Mouse (Mus musculus): ENCODE data around the gene Arhgap42. TPM values are rescaled to one million over a fixed set of nuclear protein-coding genes. Genes with fewer than 3 reads are reported as not detected.

The Arhgap42 gene
- polyA plus RNA-seq, 1 experiment from 2014 or later = 37.9 TPM

- no peak for DNase-seq (ENCODE audit: low spot score)
- H3K27ac ChIP-seq (ENCODE audit: low read length) = no peak overlapping the region
- no peak for TF ChIP-seq EP300 (IDR thresholded peaks at IDR 0.05)
- no peak for TF ChIP-seq CTCF (IDR thresholded peaks at IDR 0.05)
- no peaks in the 10 kb centered on the region for H3K36me3 ChIP-seq (ENCODE audit: insufficient read depth, low read length)
- H3K4me3 ChIP-seq (ENCODE audit: low read depth, low read length) = no peak overlapping the region
- H3K4me2 ChIP-seq (replicated peaks; ENCODE audit: low read depth, low read length) = no peak overlapping the region
- 71% methylated on average over 4 of the region's 4 CpGs for WGBS
- no peaks in the 10 kb centered on the region for H3K27me3 ChIP-seq (replicated peaks; ENCODE audit: insufficient read depth, low read length)
- no peaks in the 10 kb centered on the region for H3K9me3 ChIP-seq (ENCODE audit: low read length)
- no peaks in the 10 kb centered on the region for H3K4me1 ChIP-seq (ENCODE audit: insufficient read depth, low read depth, low read length)
- ATAC-seq = no peak
- no peak overlapping the region for H3K9ac ChIP-seq (replicated peaks; ENCODE audit: low read depth)
Measured at GRCm38 (mm10) chr9:9112921-9113320, 126.0 kb downstream of the Arhgap42 start.

- TF ChIP-seq EP300 (IDR thresholded peaks at IDR 0.05) (no peak), CTCF (IDR thresholded peaks at IDR 0.05) (no peak)
- H3K9me3 ChIP-seq (ENCODE audit: low read length) = no peaks in the 10 kb centered on the region
- H3K4me1 ChIP-seq (ENCODE audit: insufficient read depth, low read depth, low read length) = no peaks in the 10 kb centered on the region
- no peak overlapping the region for H3K4me2 ChIP-seq (replicated peaks; ENCODE audit: low read depth, low read length)
- no peak overlapping the region for H3K4me3 ChIP-seq (ENCODE audit: low read depth, low read length)
- no peak for DNase-seq (ENCODE audit: low spot score)
- no peaks in the 10 kb centered on the region for H3K27me3 ChIP-seq (replicated peaks; ENCODE audit: insufficient read depth, low read length)
- ATAC-seq = no peak
- no peaks in the 10 kb centered on the region for H3K36me3 ChIP-seq (ENCODE audit: insufficient read depth, low read length)
- no peak overlapping the region for H3K27ac ChIP-seq (ENCODE audit: low read length)
- H3K9ac ChIP-seq (replicated peaks; ENCODE audit: low read depth) = no peak overlapping the region
Measured at GRCm38 (mm10) chr9:9107697-9108096, 131.2 kb downstream of the Arhgap42 start.

- Histone ChIP-seq H3K9me3 (ENCODE audit: low read length) (no peaks in the 10 kb centered on the region), H3K36me3 (ENCODE audit: insufficient read depth, low read length) (no peaks in the 10 kb centered on the region), H3K4me1 (ENCODE audit: insufficient read depth, low read depth, low read length) (no peaks in the 10 kb centered on the region), H3K27ac (ENCODE audit: low read length) (no peak overlapping the region), H3K9ac (replicated peaks; ENCODE audit: low read depth) (no peak overlapping the region), H3K4me2 (replicated peaks; ENCODE audit: low read depth, low read length) (no peak overlapping the region), H3K27me3 (replicated peaks; ENCODE audit: insufficient read depth, low read length) (no peaks in the 10 kb centered on the region), H3K4me3 (ENCODE audit: low read depth, low read length) (no peak overlapping the region)
- 44% methylated on average over 3 of the region's 3 CpGs for WGBS
- no peak for TF ChIP-seq EP300 (IDR thresholded peaks at IDR 0.05)
- no peak for TF ChIP-seq CTCF (IDR thresholded peaks at IDR 0.05)
- DNase-seq (ENCODE audit: low spot score) = peak; percentile 72
- peak; percentile 74 for ATAC-seq
Measured at GRCm38 (mm10) chr9:9104761-9105160, 134.1 kb downstream of the Arhgap42 start.

GRCm38 (mm10) chr9:9102158-9102514 lies 136.8 kb downstream of the Arhgap42 start:
- no peak for TF ChIP-seq EP300 (IDR thresholded peaks at IDR 0.05)
- no peak for TF ChIP-seq CTCF (IDR thresholded peaks at IDR 0.05)

GRCm38 (mm10) chr9:9101482-9102157 lies 137.3 kb downstream of the Arhgap42 start:
- Histone ChIP-seq H3K27me3 (replicated peaks; ENCODE audit: insufficient read depth, low read length) (no peaks in the 10 kb centered on the region), H3K9ac (replicated peaks; ENCODE audit: low read depth) (no peak overlapping the region)
- WGBS = 85% methylated on average over 12 of the region's 12 CpGs

More at GRCm38 (mm10) chr9:9102158-9102514, 136.8 kb downstream of the Arhgap42 start:
- Histone ChIP-seq H3K4me3 (ENCODE audit: low read depth, low read length) (no peak overlapping the region), H3K4me2 (replicated peaks; ENCODE audit: low read depth, low read length) (no peak overlapping the region), H3K27me3 (replicated peaks; ENCODE audit: insufficient read depth, low read length) (no peaks in the 10 kb centered on the region), H3K36me3 (ENCODE audit: insufficient read depth, low read length) (no peaks in the 10 kb centered on the region), H3K9ac (replicated peaks; ENCODE audit: low read depth) (no peak overlapping the region), H3K4me1 (ENCODE audit: insufficient read depth, low read depth, low read length) (no peaks in the 10 kb centered on the region), H3K9me3 (ENCODE audit: low read length) (no peaks in the 10 kb centered on the region), H3K27ac (ENCODE audit: low read length) (no peak overlapping the region)
- DNase-seq (ENCODE audit: low spot score) = no peak
- 91% methylated on average over 2 of the region's 2 CpGs for WGBS
- no peak for ATAC-seq

GRCm38 (mm10) chr9:9101055-9101454 lies 137.8 kb downstream of the Arhgap42 start:
- Histone ChIP-seq H3K27me3 (replicated peaks; ENCODE audit: insufficient read depth, low read length) (no peaks in the 10 kb centered on the region), H3K9me3 (ENCODE audit: low read length) (no peaks in the 10 kb centered on the region), H3K4me3 (ENCODE audit: low read depth, low read length) (no peak overlapping the region), H3K4me2 (replicated peaks; ENCODE audit: low read depth, low read length) (no peak overlapping the region), H3K9ac (replicated peaks; ENCODE audit: low read depth) (no peak overlapping the region), H3K36me3 (ENCODE audit: insufficient read depth, low read length) (no peaks in the 10 kb centered on the region), H3K4me1 (ENCODE audit: insufficient read depth, low read depth, low read length) (no peaks in the 10 kb centered on the region), H3K27ac (ENCODE audit: low read length) (no peak overlapping the region)
- 70% methylated on average over 4 of the region's 4 CpGs for WGBS
- ATAC-seq (peak; percentile 23; the same call in 1 of the 2 replicates), DNase-seq (ENCODE audit: low spot score) (peak; percentile 24)
- TF ChIP-seq CTCF (IDR thresholded peaks at IDR 0.05) = no peak
- TF ChIP-seq EP300 (IDR thresholded peaks at IDR 0.05) = no peak

More at GRCm38 (mm10) chr9:9101482-9102157, 137.3 kb downstream of the Arhgap42 start:
- Histone ChIP-seq H3K4me2 (replicated peaks; ENCODE audit: low read depth, low read length) (no peak overlapping the region), H3K36me3 (ENCODE audit: insufficient read depth, low read length) (no peaks in the 10 kb centered on the region), H3K27ac (ENCODE audit: low read length) (no peak overlapping the region), H3K9me3 (ENCODE audit: low read length) (no peaks in the 10 kb centered on the region), H3K4me1 (ENCODE audit: insufficient read depth, low read depth, low read length) (no peaks in the 10 kb centered on the region), H3K4me3 (ENCODE audit: low read depth, low read length) (no peak overlapping the region)
- no peak for TF ChIP-seq CTCF (IDR thresholded peaks at IDR 0.05)
- no peak for TF ChIP-seq EP300 (IDR thresholded peaks at IDR 0.05)
- ATAC-seq = no peak
- no peak for DNase-seq (ENCODE audit: low spot score)

Data from lung, postnatal 0 days (tissue).